Mouse (Mus musculus) brain, embryonic 18.5 days (tissue): Measurements from ENCODE around the gene Flcn.

ENCODE experiments used
- DNase-seq: peaks from one replicate; pipeline ENCODE4 v3.0.0-alpha.2; 2012; ENCODE audit warnings: low read depth, low spot score

Gene Flcn

DNA sequence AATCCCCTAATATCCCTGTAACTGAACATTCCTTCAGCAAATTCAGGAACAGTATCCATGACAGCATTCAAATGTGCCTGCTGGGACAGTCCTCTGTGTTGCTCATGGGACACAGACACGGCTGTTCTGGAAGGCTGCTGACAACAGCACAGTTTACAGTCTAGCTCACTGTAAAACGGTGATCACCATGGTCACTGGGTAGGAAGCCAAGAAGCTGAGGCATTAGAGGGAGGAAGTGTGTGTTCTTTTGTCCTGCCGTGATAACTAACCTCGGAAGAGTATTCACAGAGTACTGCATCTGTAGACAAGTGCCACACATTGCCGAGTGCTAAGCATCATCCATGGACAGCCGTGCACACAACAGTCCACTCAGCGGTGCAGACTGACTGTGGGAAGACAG, 39.1 kb downstream of the Flcn start:
- no peak for DNase-seq

DNA sequence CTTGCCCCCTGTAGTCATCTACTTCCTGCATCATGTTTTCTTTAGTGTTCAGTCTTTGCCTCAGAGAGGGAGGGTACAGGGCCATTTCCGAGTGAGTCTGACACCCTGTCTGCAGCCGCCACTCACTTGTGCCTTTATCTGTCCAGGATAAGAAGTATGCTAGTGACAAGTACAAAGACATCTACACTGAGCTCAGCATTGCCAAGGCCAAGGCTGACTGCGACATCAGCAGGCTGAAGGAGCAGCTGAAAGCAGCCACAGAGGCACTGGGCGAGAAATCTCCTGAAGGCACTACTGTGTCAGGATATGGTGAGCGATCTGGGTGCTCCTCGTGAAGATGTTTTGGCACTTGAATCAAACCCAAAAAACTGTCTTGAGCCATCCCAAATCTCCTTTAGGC, 40.1 kb downstream of the Flcn start:
- no peak for DNase-seq

DNA sequence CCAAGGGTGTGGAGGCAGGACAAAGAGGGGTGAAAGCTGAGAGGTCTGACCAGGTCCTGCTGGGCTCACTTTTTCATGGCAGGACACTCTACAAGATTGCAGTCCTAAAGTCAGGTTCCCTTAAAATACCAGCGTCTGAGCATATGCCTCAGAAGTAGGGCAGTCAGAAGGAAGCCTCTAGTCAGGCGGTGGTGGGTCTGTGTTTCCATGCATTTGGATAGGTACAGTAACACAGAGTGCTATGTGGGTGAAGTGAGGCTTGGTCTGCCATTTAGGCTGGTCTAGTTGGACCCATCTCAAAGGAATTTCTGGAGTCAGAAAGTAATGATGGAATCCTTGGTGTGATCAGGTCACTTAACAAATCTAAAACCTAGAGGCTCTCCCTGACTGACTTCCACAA, 40.5 kb downstream of the Flcn start:
- DNase-seq: no peak

DNA sequence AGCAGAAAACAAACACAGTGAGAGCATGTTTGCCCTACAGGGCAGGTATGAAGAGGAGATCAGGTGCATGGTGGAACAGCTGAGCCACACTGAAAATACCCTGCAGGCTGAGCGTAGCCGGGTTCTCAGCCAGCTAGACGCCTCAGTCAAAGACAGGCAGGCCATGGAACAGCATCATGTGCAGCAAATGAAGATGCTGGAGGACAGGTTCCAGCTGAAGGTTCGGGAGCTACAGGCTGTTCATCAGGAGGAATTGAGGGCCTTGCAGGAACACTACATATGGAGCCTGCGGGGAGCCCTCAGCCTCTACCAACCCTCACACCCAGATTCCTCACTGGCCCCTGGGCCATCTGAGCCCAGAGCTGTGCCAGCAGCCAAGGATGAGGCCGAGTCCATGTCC, 49.0 kb downstream of the Flcn start:
- DNase-seq: no peak

DNA sequence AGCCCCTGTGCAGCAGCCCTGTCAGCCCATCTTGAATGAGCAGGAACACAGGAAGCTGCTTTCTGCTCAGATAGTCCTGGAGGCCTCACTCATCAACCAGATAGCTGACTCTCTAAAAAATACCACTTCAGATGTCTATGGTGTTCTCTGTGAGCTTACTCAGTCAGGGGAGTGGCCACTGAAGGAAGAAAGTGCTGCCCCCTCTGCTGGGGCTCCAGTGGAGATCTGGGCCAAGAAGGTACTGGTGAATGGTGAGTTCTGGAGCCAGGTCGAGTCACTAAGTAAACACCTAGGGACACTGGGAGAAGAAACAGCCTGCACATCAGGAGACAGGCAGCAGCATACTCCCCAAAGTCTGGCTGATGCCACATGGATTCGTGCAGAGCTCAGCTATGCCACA, 50.2 kb downstream of the Flcn start:
- DNase-seq: no peak

DNA sequence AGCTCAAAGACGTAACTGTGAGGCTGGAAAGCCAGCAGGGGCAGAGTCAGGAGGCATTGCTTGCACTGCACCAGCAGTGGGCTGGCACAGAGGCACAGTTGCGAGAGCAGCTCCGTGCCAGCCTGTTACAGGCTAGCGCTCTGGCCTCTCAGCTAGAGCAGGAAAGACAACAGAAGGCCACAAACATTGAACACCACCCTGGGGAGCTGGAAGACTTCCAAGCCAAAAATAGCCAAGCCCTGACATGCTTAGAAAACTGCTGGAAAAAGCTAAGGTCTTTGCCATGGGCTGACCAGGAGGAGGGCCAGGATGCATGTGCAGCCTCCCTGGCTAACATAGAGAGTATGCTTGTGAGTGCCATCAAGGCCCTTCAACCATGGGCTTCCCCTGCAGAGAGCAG, 50.6 kb downstream of the Flcn start:
- DNase-seq: peak; percentile 10

DNA sequence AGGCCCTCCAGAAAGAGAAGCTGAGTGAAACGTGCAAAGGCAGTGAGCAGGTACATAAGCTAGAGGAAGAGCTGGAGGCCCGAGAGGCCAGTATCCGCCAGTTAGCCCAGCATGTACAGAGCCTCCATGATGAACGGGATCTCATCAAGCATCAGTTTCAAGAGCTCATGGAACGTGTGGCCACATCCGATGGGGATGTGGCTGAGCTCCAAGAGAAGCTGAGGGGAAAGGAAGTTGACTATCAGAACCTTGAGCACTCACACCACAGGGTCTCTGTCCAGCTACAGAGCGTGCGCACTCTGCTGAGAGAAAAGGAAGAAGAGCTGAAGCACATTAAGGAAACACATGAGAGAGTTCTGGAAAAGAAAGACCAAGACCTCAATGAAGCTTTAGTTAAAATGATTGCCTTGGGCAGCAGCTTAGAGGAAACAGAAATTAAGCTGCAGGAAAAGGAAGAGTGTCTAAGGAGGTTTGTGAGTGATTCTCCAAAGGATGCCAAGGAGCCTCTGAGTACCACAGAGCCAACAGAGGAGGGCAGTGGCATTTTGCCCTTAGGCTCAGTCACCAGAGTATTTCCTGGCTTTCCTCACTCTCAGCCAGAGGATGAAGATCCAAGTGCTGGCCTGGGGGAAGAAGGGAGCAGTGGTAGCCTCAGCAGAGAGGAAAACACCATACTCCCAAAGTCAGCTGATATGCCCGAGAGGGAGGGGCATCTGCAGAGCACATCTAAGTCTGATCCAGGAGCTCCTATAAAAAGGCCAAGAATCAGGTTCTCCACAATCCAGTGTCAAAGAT, 51.4 kb downstream of the Flcn start:
- no peak for DNase-seq

DNA sequence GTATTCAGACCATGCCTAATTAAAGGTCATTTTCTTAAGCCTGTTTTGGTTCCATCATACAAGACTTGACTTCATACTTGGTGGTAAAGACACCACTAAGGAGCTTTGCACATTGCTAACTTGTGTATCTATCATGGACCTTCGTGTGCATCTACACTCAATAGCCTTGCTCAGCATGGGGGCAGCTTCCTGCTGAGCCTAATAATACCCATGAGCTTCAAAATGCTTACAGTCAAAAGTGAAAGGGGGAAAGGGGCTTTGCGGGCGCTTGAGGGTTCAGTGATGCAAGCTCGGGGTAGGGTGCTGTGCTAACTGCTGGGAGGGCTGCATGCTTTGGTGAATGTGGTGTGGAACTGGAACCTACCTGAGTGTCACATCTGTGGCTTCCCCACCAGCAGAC, 53.5 kb downstream of the Flcn start:
- DNase-seq: no peak

DNA sequence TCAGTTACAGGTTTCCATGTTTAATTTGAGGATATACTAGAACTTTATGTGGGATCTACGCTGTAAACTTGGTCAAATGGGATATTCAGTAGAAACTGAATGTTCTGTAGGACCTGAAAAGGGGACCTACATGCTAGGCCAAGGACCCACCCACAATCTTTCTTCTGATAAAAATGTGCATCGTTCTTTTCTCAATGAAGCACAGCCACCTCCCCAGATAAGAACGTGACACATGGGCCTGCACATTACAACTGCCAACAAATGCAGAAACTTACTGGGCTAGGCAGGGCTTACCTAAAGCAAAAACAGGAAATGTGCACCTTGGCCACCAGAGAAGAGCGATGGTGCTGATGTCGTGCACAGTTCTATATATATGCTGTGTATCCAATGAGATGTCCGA, 55.3 kb downstream of the Flcn start:
- DNase-seq: no peak

DNA sequence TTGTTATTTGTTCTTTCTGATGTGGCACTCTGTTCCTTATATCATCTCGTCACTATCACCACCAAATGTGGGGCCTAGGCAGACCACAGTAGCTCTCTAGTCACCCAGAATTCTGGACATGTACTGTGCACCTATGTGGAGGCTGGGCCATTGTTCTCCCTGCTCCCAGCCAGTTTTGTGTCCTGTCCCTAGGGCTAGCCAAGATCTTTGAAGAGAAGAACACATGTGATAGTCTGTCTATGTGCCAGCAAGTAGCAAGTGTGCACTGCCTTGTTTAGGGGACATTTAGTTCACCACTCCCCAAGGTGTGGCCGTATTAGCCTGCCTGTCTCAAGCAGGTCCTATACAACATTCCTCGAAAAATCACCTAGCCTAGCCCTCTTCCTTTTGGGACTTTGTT, 60.8 kb downstream of the Flcn start:
- DNase-seq: no peak

DNA sequence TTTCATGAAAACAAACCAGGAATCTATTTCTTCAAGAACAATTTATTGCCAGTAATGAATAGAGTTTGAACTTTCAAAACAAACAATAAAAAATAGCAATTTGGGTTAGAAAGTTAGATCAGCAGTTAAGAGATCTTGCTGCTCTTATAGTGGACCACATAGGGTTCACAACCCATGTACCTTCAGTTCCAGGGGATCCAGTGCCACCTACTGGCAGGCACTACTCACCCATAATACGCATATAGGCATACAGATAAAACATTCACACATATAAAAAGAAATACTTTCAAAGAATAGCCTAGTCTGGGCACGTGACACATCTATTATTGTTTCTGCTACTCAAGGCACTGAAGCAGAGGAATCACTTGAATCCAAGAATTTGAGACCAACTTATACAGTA, 63.2 kb downstream of the Flcn start:
- DNase-seq: peak; percentile 12

DNA sequence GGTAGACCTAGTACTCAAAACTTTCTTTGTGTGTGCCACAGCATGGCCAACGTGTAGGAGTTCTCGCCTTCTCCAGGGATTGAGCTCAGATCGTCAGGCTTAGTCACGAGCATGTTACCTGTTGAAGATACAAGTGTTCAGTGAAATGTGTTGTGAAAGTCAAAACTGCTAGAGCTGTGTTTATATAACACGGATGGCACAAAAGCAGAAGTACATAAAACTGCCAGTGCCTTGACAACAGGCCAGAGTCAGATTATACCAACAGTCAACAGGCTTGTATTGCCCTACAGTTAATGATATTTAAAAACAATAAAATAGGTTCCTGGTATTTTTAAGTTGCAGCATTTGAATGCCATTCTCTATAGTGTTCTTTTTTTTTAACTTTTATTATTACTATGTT, 64.0 kb downstream of the Flcn start:
- no peak for DNase-seq

DNA sequence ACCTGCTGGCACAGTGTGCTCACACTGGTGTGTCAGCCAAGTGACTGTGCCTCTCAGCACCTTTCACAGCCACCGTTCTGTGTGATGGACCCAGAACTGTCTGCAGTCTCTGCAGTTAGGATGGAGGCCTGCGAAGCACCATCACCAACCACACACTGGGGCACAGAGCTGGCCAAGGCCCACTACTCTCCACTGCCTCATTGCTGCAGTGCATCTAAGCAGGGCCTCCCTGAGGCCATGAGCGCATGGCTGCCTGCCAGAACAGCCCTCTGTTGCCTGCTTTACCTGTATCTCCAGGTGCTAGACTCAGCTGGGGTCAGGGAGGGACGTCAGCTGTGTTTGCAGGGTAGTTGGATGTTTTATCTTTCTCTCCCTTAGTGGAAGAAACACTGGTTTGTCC, 65.4 kb downstream of the Flcn start:
- no peak for DNase-seq

DNA sequence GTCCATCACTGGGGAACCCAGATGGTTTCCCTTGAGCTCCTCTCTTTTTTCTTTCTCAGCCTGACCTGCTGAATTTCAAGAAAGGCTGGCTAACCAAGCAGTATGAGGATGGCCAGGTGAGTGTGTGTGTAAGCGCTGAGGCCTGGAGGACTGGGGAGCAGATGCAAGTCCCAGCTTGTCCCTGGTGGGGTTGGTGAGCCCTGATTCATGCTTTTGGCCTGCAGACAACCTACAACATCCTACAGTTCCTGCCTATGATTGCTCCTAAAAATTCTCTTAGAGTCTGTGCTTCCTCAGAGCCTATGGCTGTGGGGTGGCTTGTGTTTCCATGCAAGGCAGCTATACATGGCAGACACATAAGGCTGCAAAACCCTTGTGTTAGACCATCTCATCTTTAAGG, 66.1 kb downstream of the Flcn start:
- DNase-seq: no peak

DNA sequence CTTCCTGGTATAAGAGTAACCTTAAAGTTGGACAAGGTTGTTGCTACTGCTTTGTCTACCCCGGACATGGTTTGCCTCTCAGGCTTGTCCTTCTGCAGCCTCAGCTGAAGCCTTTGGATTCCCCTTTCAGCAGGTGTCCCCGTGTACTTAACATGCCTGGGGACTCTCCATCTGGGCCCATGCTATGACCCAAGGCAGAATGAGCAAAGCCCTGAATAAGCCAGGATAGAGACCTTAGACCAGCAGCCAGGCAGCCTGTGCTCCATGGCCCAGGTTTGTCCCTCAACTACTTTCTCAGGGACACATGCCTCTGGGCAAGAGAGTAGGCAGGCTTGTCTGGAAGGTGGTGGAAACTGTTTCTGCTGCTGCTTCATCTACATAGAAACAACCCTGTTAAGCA, 66.5 kb downstream of the Flcn start:
- no peak for DNase-seq

DNA sequence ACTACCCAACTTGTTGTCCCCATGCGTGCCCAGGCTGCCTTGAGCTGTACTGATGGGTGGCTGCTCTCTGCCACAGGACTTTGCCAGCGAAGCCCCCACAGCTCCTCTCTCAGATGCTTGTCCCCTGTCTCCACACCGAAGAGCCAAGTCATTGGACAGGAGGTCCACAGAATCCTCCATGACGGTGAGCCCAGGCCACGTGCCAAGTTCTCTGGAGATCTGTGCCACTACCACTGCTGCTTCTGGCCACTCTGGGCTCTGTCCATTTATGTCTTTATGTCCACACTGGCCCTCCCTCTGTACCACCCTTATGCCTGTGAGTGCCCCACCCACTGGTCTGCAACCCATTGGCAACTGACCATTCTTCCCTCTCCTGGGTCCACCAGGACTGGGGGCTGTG, 67.9 kb downstream of the Flcn start:
- DNase-seq: no peak
